Mouse (Mus musculus): ENCODE measurements around the gene Ddah1.
A peak's percentile ranks its signal among the peaks of the same experiment; 100 is the strongest.

Gene Ddah1

GRCm38 (mm10) chr3:145933845-145934244 is 175.4 kb downstream of the Ddah1 start:
- Histone ChIP-seq H3K36me3 (ENCODE audit: insufficient read depth, low read length) (peaks cover 47% of the 10 kb centered on the region), H3K4me1 (replicated peaks; ENCODE audit: low read depth, low read length) (peaks cover 16% of the 10 kb centered on the region), H3K27me3 (ENCODE audit: insufficient read depth, low read length) (no peaks in the 10 kb centered on the region), H3K4me3 (replicated peaks; ENCODE audit: low read length) (no peak overlapping the region), H3K9me3 (ENCODE audit: low read length) (no peaks in the 10 kb centered on the region)
- TF ChIP-seq CTCF (conservative IDR thresholded peaks at IDR 0.05; ENCODE audit: low read length): no peak
- no peak for TF ChIP-seq POU5F1 (IDR thresholded peaks at IDR 0.05; ENCODE audit: borderline replicate concordance, low read length)
- no peak for TF ChIP-seq NANOG (IDR thresholded peaks at IDR 0.05; ENCODE audit: borderline replicate concordance, low read length)

- peaks cover 47% of the 10 kb centered on the region for H3K36me3 ChIP-seq (ENCODE audit: insufficient read depth, low read length)
Observed at GRCm38 (mm10) chr3:145937505-145938404, 179.3 kb downstream of the Ddah1 start, which contains the start of gene 2410004B18Rik. Gene 2410004B18Rik (plus strand): TSS chr3:145938014.

GRCm38 (mm10) chr3:145938405-145939349 is 180.2 kb downstream of the Ddah1 start:
- Histone ChIP-seq H3K36me3 (ENCODE audit: insufficient read depth, low read length) (peaks cover 47% of the 10 kb centered on the region), H3K9me3 (ENCODE audit: low read length) (no peaks in the 10 kb centered on the region), H3K4me3 (replicated peaks; ENCODE audit: low read length) (peak overlapping the region; percentile 99), H3K27me3 (ENCODE audit: insufficient read depth, low read length) (no peaks in the 10 kb centered on the region), H3K4me1 (replicated peaks; ENCODE audit: low read depth, low read length) (peaks cover 43% of the 10 kb centered on the region)
- TF ChIP-seq CTCF (conservative IDR thresholded peaks at IDR 0.05; ENCODE audit: low read length) (no peak), NANOG (IDR thresholded peaks at IDR 0.05; ENCODE audit: borderline replicate concordance, low read length) (no peak), POU5F1 (IDR thresholded peaks at IDR 0.05; ENCODE audit: borderline replicate concordance, low read length) (no peak)

More at GRCm38 (mm10) chr3:145937505-145938404, 179.3 kb downstream of the Ddah1 start, which contains the start of gene 2410004B18Rik:
- Histone ChIP-seq H3K4me3 (replicated peaks; ENCODE audit: low read length) (peak within 1 kb of the TSS; percentile 99), H3K4me1 (replicated peaks; ENCODE audit: low read depth, low read length) (peaks cover 43% of the 10 kb centered on the region), H3K27me3 (ENCODE audit: insufficient read depth, low read length) (no peaks in the 10 kb centered on the region), H3K9me3 (ENCODE audit: low read length) (no peaks in the 10 kb centered on the region)
- no peak for TF ChIP-seq POU5F1 (IDR thresholded peaks at IDR 0.05; ENCODE audit: borderline replicate concordance, low read length)
- TF ChIP-seq CTCF (conservative IDR thresholded peaks at IDR 0.05; ENCODE audit: low read length): peak; percentile 89
- no peak for TF ChIP-seq NANOG (IDR thresholded peaks at IDR 0.05; ENCODE audit: borderline replicate concordance, low read length)

- Histone ChIP-seq H3K36me3 (ENCODE audit: insufficient read depth, low read length) (peaks cover 51% of the 10 kb centered on the region), H3K27me3 (ENCODE audit: insufficient read depth, low read length) (no peaks in the 10 kb centered on the region), H3K4me1 (replicated peaks; ENCODE audit: low read depth, low read length) (peaks cover 41% of the 10 kb centered on the region), H3K9me3 (ENCODE audit: low read length) (no peaks in the 10 kb centered on the region), H3K4me3 (replicated peaks; ENCODE audit: low read length) (peak overlapping the region; percentile 99)
- TF ChIP-seq NANOG (IDR thresholded peaks at IDR 0.05; ENCODE audit: borderline replicate concordance, low read length) (no peak), CTCF (conservative IDR thresholded peaks at IDR 0.05; ENCODE audit: low read length) (no peak), POU5F1 (IDR thresholded peaks at IDR 0.05; ENCODE audit: borderline replicate concordance, low read length) (no peak)
Observed at GRCm38 (mm10) chr3:145939402-145939801, 180.9 kb downstream of the Ddah1 start.

GRCm38 (mm10) chr3:145939971-145940370 is 181.5 kb downstream of the Ddah1 start:
- Histone ChIP-seq H3K36me3 (ENCODE audit: insufficient read depth, low read length) (peaks cover 57% of the 10 kb centered on the region), H3K4me1 (replicated peaks; ENCODE audit: low read depth, low read length) (peaks cover 36% of the 10 kb centered on the region), H3K27me3 (ENCODE audit: insufficient read depth, low read length) (no peaks in the 10 kb centered on the region), H3K4me3 (replicated peaks; ENCODE audit: low read length) (no peak overlapping the region; the same call in 1 of the 2 replicates), H3K9me3 (ENCODE audit: low read length) (no peaks in the 10 kb centered on the region)
- peak; percentile 63; the same call in 1 of the 2 replicates for TF ChIP-seq NANOG (IDR thresholded peaks at IDR 0.05; ENCODE audit: borderline replicate concordance, low read length)
- TF ChIP-seq CTCF (conservative IDR thresholded peaks at IDR 0.05; ENCODE audit: low read length): no peak

GRCm38 (mm10) chr3:145941971-145942370 is 183.5 kb downstream of the Ddah1 start:
- peaks cover 62% of the 10 kb centered on the region for H3K36me3 ChIP-seq (ENCODE audit: insufficient read depth, low read length)
- H3K9me3 ChIP-seq (ENCODE audit: low read length): no peaks in the 10 kb centered on the region
- H3K4me1 ChIP-seq (replicated peaks; ENCODE audit: low read depth, low read length): peaks cover 41% of the 10 kb centered on the region
- H3K27me3 ChIP-seq (ENCODE audit: insufficient read depth, low read length): no peaks in the 10 kb centered on the region
- no peak overlapping the region for H3K4me3 ChIP-seq (replicated peaks; ENCODE audit: low read length)
- TF ChIP-seq NANOG (IDR thresholded peaks at IDR 0.05; ENCODE audit: borderline replicate concordance, low read length): no peak
- peak; percentile 97 for TF ChIP-seq CTCF (conservative IDR thresholded peaks at IDR 0.05; ENCODE audit: low read length)
